Mouse (Mus musculus) cortical plate, adult 2 months (tissue): ENCODE measurements around the gene Ntpcr.

Source experiments
- CTCF ChIP-seq: fragments of 200-500 bp; IDR thresholded peaks from 2 replicates; pipeline ENCODE4 v1.5.1; 2011; ENCODE audit warnings: mild to moderate bottlenecking, control low read depth, low read length; ENCODE audit not compliant: insufficient read depth; ENCODE audit errors: extremely low read depth
- POLR2A ChIP-seq: fragments of 200-500 bp; IDR thresholded peaks from 2 replicates; pipeline ENCODE4 v1.6.1; 2011; ENCODE audit warnings: mild to moderate bottlenecking, low read length, control low read depth; ENCODE audit not compliant: insufficient read depth; ENCODE audit errors: extremely low read depth

DNA sequence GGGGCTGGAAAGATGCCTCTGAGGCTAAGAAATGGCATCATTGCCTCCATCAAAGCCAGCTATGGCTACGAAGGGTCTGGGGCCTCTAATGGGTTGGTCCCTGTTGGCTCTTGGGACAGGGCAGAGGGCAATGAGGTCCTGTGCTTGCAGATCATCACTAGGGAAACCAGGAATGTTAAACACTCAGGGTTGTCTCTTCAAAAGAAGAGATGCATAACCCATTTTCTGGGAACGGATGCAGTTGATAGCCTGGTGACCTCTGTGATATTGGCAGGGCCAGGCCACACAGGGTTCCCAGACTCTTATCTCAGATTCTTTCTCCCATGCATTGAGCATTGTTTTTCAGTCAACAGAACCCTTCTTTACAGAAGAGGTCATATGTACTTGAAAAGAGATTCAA, 42.5 kb downstream of the Ntpcr start:
- no peak for TF ChIP-seq CTCF
- no peak for TF ChIP-seq POLR2A
